Mouse (Mus musculus): ENCODE measurements around the gene Enpep.

- TF ChIP-seq CTCF (IDR thresholded peaks at IDR 0.05; ENCODE audit: low read depth, low read length) (no peak), POLR2A (IDR thresholded peaks at IDR 0.05; ENCODE audit: borderline replicate concordance, low read depth, low read length) (no peak)
These were observed 42.6 kb upstream of the Enpep start for GRCm38 (mm10) chr3:129375087-129375486.
